Mouse (Mus musculus): Measurements from ENCODE around the gene Esrrb.
A peak's percentile ranks its signal among the peaks of the same experiment; 100 is the strongest.

Gene Esrrb

GRCm38 (mm10) chr12:86360696-86361631 is at the start of gene Esrrb:
Gene Esrrb, plus strand, starts transcription at chr12:86361117.
- DNase-seq = no peak

DNA sequence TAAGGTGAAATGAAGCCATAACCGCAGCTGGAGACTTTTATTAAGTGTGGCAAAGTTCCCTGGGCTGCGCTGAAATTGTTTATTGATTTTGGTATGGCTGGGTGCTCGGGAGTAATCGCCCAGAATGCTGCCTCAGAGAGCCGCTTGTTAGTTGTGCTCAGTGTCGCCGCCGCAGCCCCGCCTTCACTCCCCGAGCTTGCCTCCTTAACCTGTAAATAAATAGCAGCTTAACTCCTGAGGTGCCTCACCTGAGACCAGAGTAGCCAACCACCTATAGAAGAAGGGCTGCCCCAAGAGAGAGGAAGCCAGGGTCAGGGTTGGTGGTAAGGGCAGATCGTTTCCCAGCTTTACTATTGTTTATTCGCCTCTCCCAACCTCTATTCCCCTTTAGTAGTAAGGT is 40.3 kb upstream of the Esrrb start:
- DNase-seq = no peak

- no peak for DNase-seq
These were observed 36.6 kb upstream of the Esrrb start for GRCm38 (mm10) chr12:86324297-86324696.

- no peak for DNase-seq
These were observed 31.1 kb upstream of the Esrrb start for GRCm38 (mm10) chr12:86329813-86330212.

DNA sequence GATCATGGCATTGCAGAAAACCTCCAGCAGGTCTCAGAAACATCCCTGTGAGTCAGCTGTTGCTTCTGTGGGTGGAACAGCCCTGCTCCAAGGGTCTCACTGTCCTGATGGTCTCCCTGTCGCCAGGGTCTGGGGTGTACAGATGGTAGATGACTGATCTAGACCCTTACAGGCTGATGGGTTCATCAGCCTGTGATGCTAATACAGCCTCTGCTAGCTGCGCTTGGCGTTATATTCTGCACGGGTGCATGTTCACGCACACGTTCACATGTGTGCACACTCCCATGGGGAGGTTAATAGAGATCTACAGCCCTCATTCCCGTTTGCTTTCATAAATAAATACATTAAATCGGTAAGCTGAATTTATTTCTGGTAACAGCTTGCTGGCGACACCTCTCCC is 30.2 kb upstream of the Esrrb start:
- no peak for DNase-seq

DNA sequence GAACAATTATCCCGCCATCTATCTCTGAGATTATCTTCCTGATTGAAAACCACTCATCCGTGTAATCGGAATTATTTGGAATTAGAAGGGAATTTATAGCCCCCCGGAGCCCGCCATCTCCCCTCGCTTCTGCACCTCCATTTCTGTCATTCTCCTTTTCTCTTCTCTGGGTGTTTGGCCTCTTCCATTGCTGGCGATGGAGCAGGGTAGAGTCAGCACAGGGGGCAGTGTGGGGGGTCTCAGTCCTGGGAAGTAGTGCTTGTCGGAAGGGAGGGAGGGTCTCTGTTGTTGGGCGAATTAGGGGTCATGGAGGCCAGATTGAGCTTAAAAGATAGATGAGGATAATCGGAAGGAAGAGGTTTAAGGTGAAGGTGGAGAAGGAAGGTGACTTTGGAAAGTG is 29.7 kb upstream of the Esrrb start:
- no peak for DNase-seq

DNA sequence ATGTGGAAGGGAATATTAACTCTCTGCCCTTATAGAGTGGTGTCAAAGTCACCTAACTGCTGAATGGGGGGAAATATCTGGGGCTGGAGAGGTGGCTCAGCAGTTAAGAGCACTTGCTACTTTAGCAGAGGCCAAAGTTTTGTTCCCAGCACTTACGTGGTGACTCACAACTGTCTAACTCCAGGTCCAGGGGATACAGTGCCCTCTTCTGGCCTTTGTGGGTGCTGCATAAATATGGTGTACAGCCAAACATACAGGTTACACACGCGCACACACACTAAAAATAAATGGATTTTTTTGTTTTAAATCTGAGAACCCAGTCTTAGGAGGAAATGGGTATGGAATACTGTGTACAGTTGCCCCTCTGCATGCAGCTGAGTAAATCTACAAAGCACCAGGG is 24.7 kb upstream of the Esrrb start:
- no peak for DNase-seq

GRCm38 (mm10) chr12:86336887-86337286 is 24.0 kb upstream of the Esrrb start:
- no peak for DNase-seq

- no peak for DNase-seq
These were observed 11.4 kb upstream of the Esrrb start for GRCm38 (mm10) chr12:86349477-86349876.

DNA sequence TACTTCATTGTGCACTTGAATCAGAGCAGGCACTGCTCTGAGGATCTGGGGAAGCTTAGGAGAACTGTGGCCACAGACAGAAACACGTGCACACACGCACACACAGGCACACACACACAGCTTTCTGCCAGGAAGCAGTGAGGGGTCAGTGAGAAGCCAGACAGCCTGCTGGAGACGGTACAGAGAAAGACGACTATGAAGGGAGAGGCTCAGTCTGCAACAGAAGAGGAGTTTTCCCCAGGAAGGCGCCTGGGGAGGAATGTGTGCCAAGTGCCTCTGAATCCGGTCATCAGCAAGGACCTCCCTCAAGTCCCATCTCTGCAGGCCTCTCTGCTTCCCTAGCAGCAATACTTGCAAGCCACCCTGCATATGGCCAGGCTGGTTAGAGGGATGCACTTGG is 1.5 kb upstream of the Esrrb start:
- DNase-seq = peak; percentile 27 to 32

GRCm38 (mm10) chr12:86359873-86360272 is 1.0 kb upstream of the Esrrb start:
- DNase-seq = no peak

DNA sequence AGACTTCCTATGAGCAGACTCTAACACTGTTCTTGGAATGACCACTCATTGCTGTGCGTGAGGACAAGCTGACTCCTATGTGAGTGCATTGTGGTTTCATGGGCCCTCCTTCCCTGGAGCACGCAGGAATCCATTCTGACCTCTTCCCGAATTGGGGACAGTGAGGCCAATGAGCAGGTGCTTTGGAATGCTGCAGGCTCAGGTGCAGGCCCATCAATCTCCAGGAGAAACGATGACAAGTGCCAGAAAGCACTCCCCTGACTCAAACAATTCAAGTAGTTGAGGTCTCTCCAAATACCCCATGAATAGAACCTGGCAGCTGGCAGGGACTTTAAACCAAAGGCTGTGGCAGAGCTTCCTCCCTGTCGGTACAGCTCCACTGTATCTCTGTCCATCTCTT is 3.4 kb downstream of the Esrrb start:
- no peak for DNase-seq

DNA sequence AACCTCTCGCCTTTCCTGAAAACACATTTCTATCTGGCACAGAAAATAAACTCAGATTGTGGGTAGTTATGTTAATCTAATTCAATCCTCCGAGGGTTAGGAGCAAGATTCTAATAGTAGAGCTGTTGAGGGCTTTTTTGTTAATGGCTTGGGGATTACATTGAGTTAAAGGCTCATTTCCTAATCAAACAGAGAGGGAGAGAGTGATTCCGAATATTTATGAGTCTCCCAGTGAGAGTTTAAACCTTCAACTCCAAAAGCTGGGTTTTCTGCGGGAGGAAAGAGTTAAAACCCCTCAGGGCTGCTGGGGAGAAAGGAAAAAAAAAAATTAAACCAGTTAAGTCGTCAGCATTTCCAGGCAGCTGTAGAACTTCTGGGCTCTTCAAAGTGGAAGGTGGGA is 3.8 kb downstream of the Esrrb start:
- DNase-seq = no peak

DNA sequence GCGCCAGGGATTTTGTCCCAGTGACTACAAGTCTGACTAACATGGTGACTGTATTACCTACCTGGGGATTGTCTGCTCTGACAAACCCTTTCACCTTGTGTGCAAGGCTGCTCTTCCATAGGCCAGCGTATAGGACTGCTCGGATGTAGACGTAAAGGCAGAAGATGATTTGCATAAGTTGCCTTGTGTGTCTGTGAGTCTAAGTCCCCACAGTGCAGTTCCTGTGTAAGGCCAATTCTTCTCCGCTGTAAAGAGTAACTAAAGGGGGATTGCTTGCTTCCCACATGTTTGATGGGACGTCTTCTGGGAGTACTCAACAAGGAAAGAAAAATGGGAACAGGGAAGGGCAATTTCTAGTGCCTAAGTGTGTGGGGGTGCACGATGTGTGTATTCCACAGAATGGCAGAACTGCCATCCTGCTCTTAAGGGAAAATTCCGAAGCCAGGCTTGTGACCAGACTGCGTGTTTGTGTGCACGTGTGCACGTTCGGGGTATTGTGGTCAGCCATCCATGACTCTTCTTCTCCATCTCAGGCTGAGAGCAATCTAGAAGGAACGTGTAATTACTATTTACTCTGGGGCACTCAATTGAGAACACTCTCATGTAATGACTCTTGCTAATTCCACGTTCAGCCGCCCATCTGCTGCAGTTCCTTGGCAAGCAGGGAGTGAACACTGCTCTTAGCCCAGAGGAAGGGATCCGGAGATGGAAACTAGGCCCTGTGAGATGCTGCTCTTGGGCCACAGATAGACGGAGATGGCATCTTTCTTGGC is 9.9 kb downstream of the Esrrb start:
- no peak for DNase-seq

- no peak for DNase-seq
These were observed 13.4 kb downstream of the Esrrb start for GRCm38 (mm10) chr12:86374286-86374685.

GRCm38 (mm10) chr12:86379672-86380213 is 18.8 kb downstream of the Esrrb start:
- peak; percentile 52 to 71 for DNase-seq

DNA sequence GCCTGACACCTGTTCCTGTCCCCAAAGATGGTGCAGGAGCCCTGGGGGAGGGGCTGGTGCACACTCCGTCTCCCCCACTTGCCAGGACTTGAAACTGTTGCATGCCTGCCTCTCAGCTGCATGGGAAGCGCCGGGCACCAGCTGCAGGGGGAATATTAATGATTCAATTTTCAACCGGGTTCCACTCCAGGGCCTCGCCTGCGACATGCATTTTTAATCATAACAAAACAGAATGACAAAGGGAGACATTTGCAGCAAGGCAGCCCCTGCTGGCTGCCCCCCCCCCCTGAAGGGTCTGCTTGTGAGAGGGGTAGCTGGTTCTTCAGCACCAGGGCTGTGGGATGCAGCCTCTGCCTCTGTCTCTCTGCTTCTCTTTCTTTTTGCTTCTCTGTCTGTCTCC is 22.9 kb downstream of the Esrrb start:
- no peak for DNase-seq

DNA sequence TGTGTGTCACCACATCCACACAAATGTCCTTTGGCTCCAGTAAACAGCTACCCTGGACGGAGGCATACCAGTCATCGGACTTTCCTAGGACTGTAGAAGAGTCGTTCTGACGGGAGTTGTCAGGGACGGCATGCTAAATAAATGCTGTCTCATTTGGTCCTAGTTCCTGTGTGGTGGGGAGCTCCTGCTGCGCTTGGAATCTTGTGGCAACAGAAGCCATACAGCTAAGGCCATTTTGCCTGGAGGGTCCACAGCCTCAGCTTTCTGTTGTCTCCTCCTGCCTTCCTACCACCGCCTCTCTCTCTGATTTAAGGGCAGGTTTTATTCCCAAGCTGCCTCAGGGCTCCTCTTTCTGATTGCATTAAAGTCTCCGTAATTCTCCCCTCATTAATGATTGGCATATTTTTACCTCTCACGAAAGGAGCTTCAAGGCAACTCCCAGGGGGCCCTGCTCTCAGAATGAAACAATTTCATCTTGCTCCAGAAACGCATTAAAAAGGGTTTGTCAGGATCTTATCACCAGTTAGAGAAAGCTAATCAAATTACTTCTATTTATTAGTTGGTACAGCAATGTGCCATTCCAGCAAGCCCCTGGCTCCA is 26.9 kb downstream of the Esrrb start:
- DNase-seq = no peak

- DNase-seq = no peak
These were observed 33.9 kb downstream of the Esrrb start for GRCm38 (mm10) chr12:86394773-86395172.

DNA sequence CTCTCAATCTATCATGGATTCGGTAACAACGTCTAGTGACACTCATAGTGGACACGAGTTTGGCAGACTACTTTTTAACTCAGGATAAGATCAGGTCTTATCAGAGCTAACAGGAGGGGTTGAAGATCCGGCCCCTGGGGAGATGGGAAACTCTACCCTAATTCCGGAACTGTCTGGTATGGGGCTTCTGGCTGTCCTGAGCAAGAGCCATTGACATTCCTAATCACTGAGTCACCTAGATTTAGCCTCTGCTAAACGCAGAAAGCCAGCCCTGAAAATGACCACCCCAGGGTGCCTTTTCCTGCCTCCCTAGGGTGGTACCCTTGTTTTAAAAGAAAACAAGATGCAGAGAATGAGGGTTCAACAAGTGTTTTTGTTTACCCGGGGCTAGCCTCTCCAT is 34.4 kb downstream of the Esrrb start:
- no peak for DNase-seq

GRCm38 (mm10) chr12:86398762-86399161 is 37.8 kb downstream of the Esrrb start:
- no peak for DNase-seq

DNA sequence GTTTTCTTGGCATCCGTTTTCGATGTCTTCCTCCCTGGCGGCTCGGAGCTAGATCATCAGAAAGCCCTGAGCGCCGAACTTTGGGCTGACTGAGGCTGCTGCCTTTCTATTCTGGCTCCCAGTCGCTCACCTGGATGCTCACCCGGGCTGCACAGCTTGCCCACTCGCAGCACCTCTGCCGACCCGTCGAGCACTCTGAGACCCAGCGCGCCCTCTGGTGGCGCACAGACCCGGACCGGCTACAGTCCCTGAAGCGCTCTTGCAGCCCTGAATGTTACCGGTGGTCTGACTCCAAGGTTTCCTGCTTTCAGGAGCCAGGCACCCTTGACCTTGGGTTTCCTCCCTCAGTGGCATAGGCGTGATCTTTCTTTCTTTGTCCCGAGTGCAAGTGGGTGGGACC is 41.8 kb downstream of the Esrrb start:
- peak; percentile 90 to 91 for DNase-seq

- peak; percentile 70 to 72 for DNase-seq
These were observed 60.6 kb downstream of the Esrrb start for GRCm38 (mm10) chr12:86421490-86421904.

Measured in cerebellum, postnatal 14 days (tissue).